Mouse (Mus musculus) embryonic facial prominence, embryonic 10.5 days (tissue): Measurements from ENCODE around the gene Gm26992. TPM values are rescaled to one million over a fixed set of nuclear protein-coding genes. Genes with fewer than 3 reads are reported as not detected.
"Not testable (repeated sequence)": the region's sequence is repeated elsewhere in the genome, so short reads cannot be mapped to it uniquely, and the experiment has no call there.

Experiments used
- DNase-seq: peaks from one replicate; pipeline ENCODE4 v3.0.0-alpha.2; 2017; ENCODE audit warnings: low spot score
- H3K27ac ChIP-seq: fragments of 300-500 bp; sonication (generic); replicated peaks from 2 replicates; pipeline ENCODE4 v1.5.1; 2016; ENCODE audit warnings: mild to moderate bottlenecking
- H3K27me3 ChIP-seq: fragments of 300-500 bp; sonication (generic); replicated peaks from 2 replicates; pipeline ENCODE4 v1.6.1; 2016; ENCODE audit warnings: low read depth, mild to moderate bottlenecking; ENCODE audit not compliant: poor library complexity, severe bottlenecking
- H3K36me3 ChIP-seq: fragments of 300-500 bp; sonication (generic); replicated peaks from 2 replicates; pipeline ENCODE4 v1.6.1; 2016; ENCODE audit warnings: mild to moderate bottlenecking, moderate library complexity
- H3K4me1 ChIP-seq: fragments of 300-500 bp; sonication (generic); 2 replicates; pipeline ENCODE4 v1.6.1; 2016
- H3K4me3 ChIP-seq: fragments of 300-500 bp; sonication (generic); 2 replicates; pipeline ENCODE4 v1.5.1; 2016; ENCODE audit warnings: mild to moderate bottlenecking, moderate library complexity
- H3K9me3 ChIP-seq: fragments of 300-500 bp; sonication (generic); 2 replicates; pipeline ENCODE4 v1.6.1; 2016; ENCODE audit warnings: mild to moderate bottlenecking
- WGBS: fragments of 180-500 bp; shearing (Covaris S2); methylation state at CpG from one replicate; pipeline ENCODE4 v1.1.7; 2016; 5-methylcytosine and 5-hydroxymethylcytosine counted together
- polyA plus RNA-seq: library from polyadenylated mRNA; unstranded; fragments of >200 nt; fragmentation: Nextera tagmentation; extraction: Ambion mirVana; gene quantifications from 2 replicates; pipeline ENCODE4 v1.2.1, GENCODE M21; 2016

Gm26992 gene
- polyA plus RNA-seq, 1 experiment from 2014 or later, result not detected

GRCm38 (mm10) chrX:103448429-103448828, 26.6 kb downstream of the Gm26992 start:
- 51% methylated on average over 12 of the region's 13 CpGs for WGBS
- not testable (repeated sequence) for H3K27ac ChIP-seq, H3K9me3 ChIP-seq, DNase-seq, H3K4me1 ChIP-seq, H3K36me3 ChIP-seq
- Histone ChIP-seq H3K4me3 (peak overlapping the region; percentile 56), H3K27me3 (peaks cover 82% of the 10 kb centered on the region)

GRCm38 (mm10) chrX:103448943-103449722, 27.3 kb downstream of the Gm26992 start:
- WGBS, result 76% methylated on average over 25 of the region's 27 CpGs
- H3K4me3 ChIP-seq, H3K4me1 ChIP-seq, H3K9me3 ChIP-seq, H3K27ac ChIP-seq, DNase-seq, H3K36me3 ChIP-seq: not testable (repeated sequence)
- peaks cover 81% of the 10 kb centered on the region for H3K27me3 ChIP-seq

- Histone ChIP-seq H3K36me3 (no peaks in the 10 kb centered on the region), H3K27me3 (peaks cover 45% of the 10 kb centered on the region), H3K27ac (no peak overlapping the region), H3K4me1 (peaks cover 2% of the 10 kb centered on the region; the same call in 1 of the 2 replicates), H3K4me3 (no peak overlapping the region), H3K9me3 (0 out of 2 replicates have a peak, but pooled peaks cover 3% of the 10 kb centered on the region)
- DNase-seq, result no peak
- 83% methylated on average over 6 of the region's 6 CpGs for WGBS
Observed at GRCm38 (mm10) chrX:103452815-103453214, 31.0 kb downstream of the Gm26992 start.

GRCm38 (mm10) chrX:103460056-103460455, 38.2 kb downstream of the Gm26992 start:
- Histone ChIP-seq H3K27me3 (no peaks in the 10 kb centered on the region), H3K4me1 (no peaks in the 10 kb centered on the region), H3K4me3 (no peak overlapping the region), H3K9me3 (no peaks in the 10 kb centered on the region), H3K36me3 (peaks cover 3% of the 10 kb centered on the region; the same call in 1 of the 2 replicates), H3K27ac (no peak overlapping the region)
- 68% methylated on average over 5 of the region's 5 CpGs for WGBS
- DNase-seq, result peak; percentile 33

GRCm38 (mm10) chrX:103468998-103469397, 47.2 kb downstream of the Gm26992 start:
- H3K4me1 ChIP-seq, result no peaks in the 10 kb centered on the region
- H3K9me3 ChIP-seq, result no peaks in the 10 kb centered on the region
- H3K27ac ChIP-seq, result no peak overlapping the region
- DNase-seq, result no peak
- peaks cover 23% of the 10 kb centered on the region; the same call in 1 of the 2 replicates for H3K36me3 ChIP-seq
- H3K27me3 ChIP-seq, result no peaks in the 10 kb centered on the region
- 75% methylated on average over 2 of the region's 2 CpGs for WGBS
- no peak overlapping the region for H3K4me3 ChIP-seq

GRCm38 (mm10) chrX:103472346-103472745, 50.5 kb downstream of the Gm26992 start:
- Histone ChIP-seq H3K27ac (no peak overlapping the region), H3K9me3 (no peaks in the 10 kb centered on the region), H3K4me1 (no peaks in the 10 kb centered on the region), H3K4me3 (no peak overlapping the region), H3K27me3 (no peaks in the 10 kb centered on the region), H3K36me3 (peaks cover 16% of the 10 kb centered on the region; the same call in 1 of the 2 replicates)
- no peak for DNase-seq
- WGBS, result 87% methylated on average over 3 of the region's 3 CpGs

GRCm38 (mm10) chrX:103477507-103477906, 55.7 kb downstream of the Gm26992 start:
- DNase-seq, result peak; percentile 66
- WGBS, result 11% methylated on average over 3 of the region's 3 CpGs
- Histone ChIP-seq H3K9me3 (no peaks in the 10 kb centered on the region), H3K27ac (no peak overlapping the region), H3K27me3 (no peaks in the 10 kb centered on the region), H3K36me3 (no peaks in the 10 kb centered on the region), H3K4me3 (no peak overlapping the region), H3K4me1 (no peaks in the 10 kb centered on the region)

- DNase-seq, result peak; percentile 42
- 72% methylated on average over 32 of the region's 32 CpGs for WGBS
- H3K36me3 ChIP-seq, result no peaks in the 10 kb centered on the region
- no peaks in the 10 kb centered on the region for H3K27me3 ChIP-seq
- H3K4me1 ChIP-seq, result no peaks in the 10 kb centered on the region
- H3K4me3 ChIP-seq, result peak overlapping the region; percentile 58
- no peaks in the 10 kb centered on the region for H3K9me3 ChIP-seq
- peak overlapping the region; percentile 83 for H3K27ac ChIP-seq
Observed at GRCm38 (mm10) chrX:103481243-103482096, 59.7 kb downstream of the Gm26992 start.

- H3K9me3 ChIP-seq, result no peaks in the 10 kb centered on the region
- H3K4me3 ChIP-seq, result peak overlapping the region; percentile 58
- no peaks in the 10 kb centered on the region for H3K36me3 ChIP-seq
- DNase-seq, result no peak
- WGBS, result 70% methylated on average over 24 of the region's 24 CpGs
- peak overlapping the region; percentile 83 for H3K27ac ChIP-seq
- no peaks in the 10 kb centered on the region for H3K4me1 ChIP-seq
- no peaks in the 10 kb centered on the region for H3K27me3 ChIP-seq
Observed at GRCm38 (mm10) chrX:103482097-103482451, 60.3 kb downstream of the Gm26992 start.

- H3K4me1 ChIP-seq, result no peaks in the 10 kb centered on the region
- H3K36me3 ChIP-seq, result no peaks in the 10 kb centered on the region
- 62% methylated on average over 17 of the region's 17 CpGs for WGBS
- peak overlapping the region; percentile 58 for H3K4me3 ChIP-seq
- no peaks in the 10 kb centered on the region for H3K27me3 ChIP-seq
- peak; percentile 40 for DNase-seq
- H3K9me3 ChIP-seq, result no peaks in the 10 kb centered on the region
- H3K27ac ChIP-seq, result peak overlapping the region; percentile 83; the same call in 1 of the 2 replicates
Observed at GRCm38 (mm10) chrX:103483047-103483446, 61.2 kb downstream of the Gm26992 start.

- Histone ChIP-seq H3K9me3 (no peaks in the 10 kb centered on the region), H3K36me3 (no peaks in the 10 kb centered on the region), H3K27me3 (no peaks in the 10 kb centered on the region), H3K27ac (no peak overlapping the region), H3K4me1 (no peaks in the 10 kb centered on the region), H3K4me3 (no peak overlapping the region)
- 49% methylated on average over 2 of the region's 2 CpGs for WGBS
- DNase-seq, result peak; percentile 35
Observed at GRCm38 (mm10) chrX:103484050-103484449, 62.2 kb downstream of the Gm26992 start.

- H3K9me3 ChIP-seq, result no peaks in the 10 kb centered on the region
- no peak overlapping the region for H3K4me3 ChIP-seq
- no peaks in the 10 kb centered on the region for H3K36me3 ChIP-seq
- peaks cover 14% of the 10 kb centered on the region for H3K4me1 ChIP-seq
- no peaks in the 10 kb centered on the region for H3K27me3 ChIP-seq
- no peak for DNase-seq
- WGBS, result 75% methylated on average over 2 of the region's 2 CpGs
- no peak overlapping the region for H3K27ac ChIP-seq
Observed at GRCm38 (mm10) chrX:103490853-103491252, 69.0 kb downstream of the Gm26992 start.
